Mouse (Mus musculus) heart, adult 2 months (tissue): Measurements from ENCODE around the gene Gm13271.
A peak's percentile ranks its signal among the peaks of the same experiment; 100 is the strongest.

Experiments
- CTCF ChIP-seq: fragments of 200-600 bp; IDR thresholded peaks from 2 replicates; pipeline ENCODE4 v1.8.1; 2022; ENCODE audit warnings: antibody characterized with exemption, mild to moderate bottlenecking, moderate library complexity
- POLR2A ChIP-seq: fragments of 200-500 bp; IDR thresholded peaks from 2 replicates; pipeline ENCODE4 v1.6.1; 2011; ENCODE audit warnings: mild to moderate bottlenecking, low read depth, low read length, control low read depth; ENCODE audit not compliant: insufficient read depth

- TF ChIP-seq POLR2A (no peak), CTCF (peak; percentile 39)
These were observed 10.5 kb upstream of the Gm13271 start for GRCm38 (mm10) chr4:88744207-88744606.
